Mouse (Mus musculus): ENCODE results near the gene Mbtd1. TPM values are rescaled to one million over a fixed set of nuclear protein-coding genes. Genes with fewer than 3 reads are reported as not detected.

Gene Mbtd1
- polyA plus RNA-seq, 1 experiment: 3.8 TPM

DNA sequence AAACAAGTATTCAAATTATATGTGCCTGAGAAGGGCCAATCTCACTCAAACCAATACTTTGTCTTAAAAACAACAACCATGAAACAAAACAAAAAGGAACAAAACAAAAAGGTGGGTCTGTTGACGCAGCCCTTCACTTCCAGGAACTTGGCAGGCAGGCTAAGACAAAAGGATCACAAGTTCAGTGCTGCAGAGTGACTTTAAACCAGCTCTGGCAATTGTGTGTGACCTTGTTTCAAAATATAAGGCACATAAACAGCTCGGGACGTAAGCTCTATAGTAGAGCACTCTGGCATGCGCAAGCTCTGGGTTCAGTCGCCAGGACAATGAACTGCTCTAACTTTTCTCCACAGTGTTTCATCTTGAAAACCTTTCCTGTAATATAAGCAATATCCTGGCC, 87.3 kb downstream of the Mbtd1 start:
- WGBS: 90% methylated on average over 5 of the region's 5 CpGs
- H3K27me3 ChIP-seq (ENCODE audit: control insufficient read depth, insufficient read depth, low read length): no peaks in the 10 kb centered on the region
- H3K4me3 ChIP-seq (ENCODE audit: extremely low read depth, insufficient read depth, insufficient read length): no peak overlapping the region
- no peaks in the 10 kb centered on the region for H3K36me3 ChIP-seq (ENCODE audit: control insufficient read depth, insufficient read depth, low read length)
- no peaks in the 10 kb centered on the region for H3K4me1 ChIP-seq (ENCODE audit: control insufficient read depth, insufficient read depth, insufficient read length)
- TF ChIP-seq POLR2A (IDR thresholded peaks at IDR 0.05; ENCODE audit: low read depth, low read length) (no peak), CTCF (IDR thresholded peaks at IDR 0.05; ENCODE audit: extremely low read depth, insufficient read depth, insufficient read length, insufficient replicate concordance) (no peak)
- no peak overlapping the region for H3K27ac ChIP-seq (ENCODE audit: insufficient read depth, low read length)
- no peak for DNase-seq (ENCODE audit: low read depth in 1 of 2, low spot score in 2 of 2)

GRCm38 (mm10) chr11:93979502-93980049, 93.9 kb downstream of the Mbtd1 start:
- Histone ChIP-seq H3K27ac (ENCODE audit: insufficient read depth, low read length) (no peak overlapping the region), H3K36me3 (ENCODE audit: control insufficient read depth, insufficient read depth, low read length) (no peaks in the 10 kb centered on the region), H3K27me3 (ENCODE audit: control insufficient read depth, insufficient read depth, low read length) (no peaks in the 10 kb centered on the region), H3K4me1 (ENCODE audit: control insufficient read depth, insufficient read depth, insufficient read length) (no peaks in the 10 kb centered on the region), H3K4me3 (ENCODE audit: extremely low read depth, insufficient read depth, insufficient read length) (no peak overlapping the region)
- WGBS: 63% methylated on average over 6 of the region's 6 CpGs
- DNase-seq (ENCODE audit: low read depth in 1 of 2, low spot score in 2 of 2): no peak
- no peak for TF ChIP-seq CTCF (IDR thresholded peaks at IDR 0.05; ENCODE audit: extremely low read depth, insufficient read depth, insufficient read length, insufficient replicate concordance)
- no peak for TF ChIP-seq POLR2A (IDR thresholded peaks at IDR 0.05; ENCODE audit: low read depth, low read length)

GRCm38 (mm10) chr11:93984619-93985018, 99.0 kb downstream of the Mbtd1 start:
- Histone ChIP-seq H3K27ac (ENCODE audit: insufficient read depth, low read length) (no peak overlapping the region), H3K36me3 (ENCODE audit: control insufficient read depth, insufficient read depth, low read length) (no peaks in the 10 kb centered on the region), H3K4me3 (ENCODE audit: extremely low read depth, insufficient read depth, insufficient read length) (no peak overlapping the region), H3K27me3 (ENCODE audit: control insufficient read depth, insufficient read depth, low read length) (no peaks in the 10 kb centered on the region), H3K4me1 (ENCODE audit: control insufficient read depth, insufficient read depth, insufficient read length) (peaks cover 14% of the 10 kb centered on the region; the same call in 1 of the 2 replicates)
- DNase-seq (ENCODE audit: low read depth in 1 of 2, low spot score in 2 of 2): peak; percentile 29 to 73
- TF ChIP-seq POLR2A (IDR thresholded peaks at IDR 0.05; ENCODE audit: low read depth, low read length) (no peak), CTCF (IDR thresholded peaks at IDR 0.05; ENCODE audit: extremely low read depth, insufficient read depth, insufficient read length, insufficient replicate concordance) (no peak)
- WGBS: 67% methylated on average over 3 of the region's 3 CpGs

GRCm38 (mm10) chr11:93985265-93985664, 99.6 kb downstream of the Mbtd1 start:
- no peak for DNase-seq (ENCODE audit: low read depth in 1 of 2, low spot score in 2 of 2)
- Histone ChIP-seq H3K4me1 (ENCODE audit: control insufficient read depth, insufficient read depth, insufficient read length) (peaks cover 14% of the 10 kb centered on the region; the same call in 1 of the 2 replicates), H3K4me3 (ENCODE audit: extremely low read depth, insufficient read depth, insufficient read length) (no peak overlapping the region), H3K27ac (ENCODE audit: insufficient read depth, low read length) (no peak overlapping the region), H3K36me3 (ENCODE audit: control insufficient read depth, insufficient read depth, low read length) (no peaks in the 10 kb centered on the region), H3K27me3 (ENCODE audit: control insufficient read depth, insufficient read depth, low read length) (no peaks in the 10 kb centered on the region)
- WGBS: 42% methylated on average over 5 of the region's 5 CpGs
- TF ChIP-seq CTCF (IDR thresholded peaks at IDR 0.05; ENCODE audit: extremely low read depth, insufficient read depth, insufficient read length, insufficient replicate concordance): no peak
- TF ChIP-seq POLR2A (IDR thresholded peaks at IDR 0.05; ENCODE audit: low read depth, low read length): no peak

GRCm38 (mm10) chr11:93986298-93986697, 100.6 kb downstream of the Mbtd1 start:
- Histone ChIP-seq H3K4me3 (ENCODE audit: extremely low read depth, insufficient read depth, insufficient read length) (no peak overlapping the region), H3K36me3 (ENCODE audit: control insufficient read depth, insufficient read depth, low read length) (no peaks in the 10 kb centered on the region), H3K4me1 (ENCODE audit: control insufficient read depth, insufficient read depth, insufficient read length) (peaks cover 14% of the 10 kb centered on the region; the same call in 1 of the 2 replicates), H3K27ac (ENCODE audit: insufficient read depth, low read length) (no peak overlapping the region), H3K27me3 (ENCODE audit: control insufficient read depth, insufficient read depth, low read length) (no peaks in the 10 kb centered on the region)
- DNase-seq (ENCODE audit: low read depth in 1 of 2, low spot score in 2 of 2): no peak
- TF ChIP-seq CTCF (IDR thresholded peaks at IDR 0.05; ENCODE audit: extremely low read depth, insufficient read depth, insufficient read length, insufficient replicate concordance) (no peak), POLR2A (IDR thresholded peaks at IDR 0.05; ENCODE audit: low read depth, low read length) (no peak)

DNA sequence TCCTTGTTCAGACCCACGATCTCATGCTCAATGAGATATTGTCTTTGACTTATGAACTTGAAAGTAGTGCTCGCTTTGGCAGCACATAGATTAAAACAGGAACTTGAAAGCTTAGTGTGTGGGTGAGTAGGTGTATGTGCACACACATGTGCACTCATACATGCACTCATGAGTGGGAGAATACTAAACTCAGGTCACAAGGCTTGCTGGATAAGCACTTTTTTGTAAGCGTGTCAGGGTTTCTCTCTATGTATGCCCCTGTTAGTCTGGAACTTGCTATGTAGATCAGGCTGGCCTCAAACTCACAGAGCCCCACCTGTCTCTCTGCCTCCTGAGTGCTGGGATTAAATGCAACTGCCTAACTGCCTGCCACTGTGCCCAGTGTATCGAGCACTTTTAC, 101.4 kb downstream of the Mbtd1 start:
- Histone ChIP-seq H3K4me1 (ENCODE audit: control insufficient read depth, insufficient read depth, insufficient read length) (peaks cover 14% of the 10 kb centered on the region; the same call in 1 of the 2 replicates), H3K36me3 (ENCODE audit: control insufficient read depth, insufficient read depth, low read length) (no peaks in the 10 kb centered on the region), H3K27me3 (ENCODE audit: control insufficient read depth, insufficient read depth, low read length) (no peaks in the 10 kb centered on the region), H3K27ac (ENCODE audit: insufficient read depth, low read length) (peak overlapping the region; percentile 71), H3K4me3 (ENCODE audit: extremely low read depth, insufficient read depth, insufficient read length) (no peak overlapping the region)
- TF ChIP-seq POLR2A (IDR thresholded peaks at IDR 0.05; ENCODE audit: low read depth, low read length) (no peak), CTCF (IDR thresholded peaks at IDR 0.05; ENCODE audit: extremely low read depth, insufficient read depth, insufficient read length, insufficient replicate concordance) (no peak)
- WGBS: 51% methylated on average over 4 of the region's 4 CpGs
- no peak for DNase-seq (ENCODE audit: low read depth in 1 of 2, low spot score in 2 of 2)

GRCm38 (mm10) chr11:93987625-93988327, 102.1 kb downstream of the Mbtd1 start:
- Histone ChIP-seq H3K27ac (ENCODE audit: insufficient read depth, low read length) (peak overlapping the region; percentile 79), H3K27me3 (ENCODE audit: control insufficient read depth, insufficient read depth, low read length) (no peaks in the 10 kb centered on the region), H3K4me3 (ENCODE audit: extremely low read depth, insufficient read depth, insufficient read length) (no peak overlapping the region), H3K36me3 (ENCODE audit: control insufficient read depth, insufficient read depth, low read length) (no peaks in the 10 kb centered on the region), H3K4me1 (ENCODE audit: control insufficient read depth, insufficient read depth, insufficient read length) (peaks cover 14% of the 10 kb centered on the region; the same call in 1 of the 2 replicates)
- TF ChIP-seq POLR2A (IDR thresholded peaks at IDR 0.05; ENCODE audit: low read depth, low read length): no peak
- no peak for TF ChIP-seq CTCF (IDR thresholded peaks at IDR 0.05; ENCODE audit: extremely low read depth, insufficient read depth, insufficient read length, insufficient replicate concordance)
- DNase-seq (ENCODE audit: low read depth in 1 of 2, low spot score in 2 of 2): no peak
- WGBS: 23% methylated on average over 8 of the region's 8 CpGs

Measured in spleen, adult 2 months (tissue).